Mouse (Mus musculus) CH12.LX (cell line): Measurements from ENCODE around the gene Ebf3. TPM values are rescaled to one million over a fixed set of nuclear protein-coding genes. Genes with fewer than 3 reads are reported as not detected.

Experiments used
- DNase-seq: peaks from one replicate; pipeline ENCODE4 v3.0.0-alpha.2; 2013; ENCODE audit errors: extremely low read depth
- H3K27ac ChIP-seq: 2 replicates; pipeline ENCODE4 v1.5.1; 2012; ENCODE audit warnings: low read depth, mild to moderate bottlenecking, control low read depth, moderate library complexity; ENCODE audit not compliant: insufficient read depth
- H3K27me3 ChIP-seq: replicated peaks from 2 replicates; pipeline ENCODE3; 2012; ENCODE audit warnings: inconsistent platforms
- H3K36me3 ChIP-seq, 2 experiments: replicated peaks in 1 of 2; 2 replicates each; pipeline versions ENCODE3 to v1.6.1; 2012; ENCODE audit warnings: inconsistent platforms in 1 of 2, low read length in 1 of 2, mild to moderate bottlenecking in 1 of 2, mixed read lengths in 1 of 2, moderate library complexity in 1 of 2; ENCODE audit not compliant: control insufficient read depth in 1 of 2, insufficient read depth in 1 of 2
- H3K4me1 ChIP-seq, 2 experiments: 2 replicates each; pipeline ENCODE4 v1.6.1; 2012; ENCODE audit warnings: inconsistent platforms in 1 of 2, moderate library complexity in 1 of 2; ENCODE audit not compliant: insufficient read depth in 2 of 2, control insufficient read depth in 1 of 2
- H3K4me2 ChIP-seq: 2 replicates; pipeline ENCODE4 v1.6.1; 2012; ENCODE audit warnings: low read depth, mild to moderate bottlenecking, control low read depth; ENCODE audit not compliant: poor library complexity, insufficient read depth, severe bottlenecking
- H3K4me3 ChIP-seq, 3 experiments: fragments of 150-350 bp in 1 of 3; sonication (generic) in 1 of 3; replicated peaks in 1 of 3; 2 replicates each; pipeline versions ENCODE3 to v1.5.1; 2011 to 2012; ENCODE audit warnings: low read depth in 2 of 3, low read length in 2 of 3, mild to moderate bottlenecking in 2 of 3, moderate library complexity in 2 of 3, control low read depth in 1 of 3, improper control_type of control experiment in 1 of 3, inconsistent platforms in 1 of 3, mixed read lengths in 1 of 3; ENCODE audit not compliant: poor library complexity in 1 of 3
- H3K79me2 ChIP-seq: replicated peaks from 2 replicates; pipeline ENCODE4 v1.6.1; 2012; ENCODE audit warnings: mild to moderate bottlenecking, moderate library complexity; ENCODE audit not compliant: control insufficient read depth, poor library complexity, insufficient read depth, severe bottlenecking; ENCODE audit errors: extremely low read depth
- H3K9ac ChIP-seq: 2 replicates; pipeline ENCODE4 v1.6.1; 2012; ENCODE audit warnings: low read depth, mild to moderate bottlenecking, control low read depth, moderate library complexity; ENCODE audit not compliant: insufficient read depth
- H3K9me3 ChIP-seq: replicated peaks from 2 replicates; pipeline ENCODE3; 2012; ENCODE audit warnings: low read length, inconsistent platforms, mixed read lengths
- CHD1 ChIP-seq: IDR thresholded peaks from 2 replicates; pipeline ENCODE4 v1.6.1; 2012; ENCODE audit warnings: low read depth, low read length, improper control_type of control experiment, inconsistent platforms
- CTCF ChIP-seq, 2 experiments: IDR thresholded peaks in 1 of 2; conservative IDR thresholded peaks in 1 of 2; 2 replicates each; pipeline ENCODE4 v1.5.1; 2011 to 2012; ENCODE audit warnings: low read depth in 2 of 2, low read length in 2 of 2, improper control_type of control experiment in 1 of 2, inconsistent platforms in 1 of 2, mild to moderate bottlenecking in 1 of 2, moderate library complexity in 1 of 2
- E2F4 ChIP-seq: IDR thresholded peaks from 2 replicates; pipeline ENCODE4 v1.6.1; 2011; ENCODE audit warnings: low read depth, low read length, improper control_type of control experiment; ENCODE audit not compliant: insufficient replicate concordance
- ELF1 ChIP-seq: IDR thresholded peaks from 2 replicates; pipeline ENCODE4 v1.6.1; 2014; ENCODE audit warnings: low read depth, mild to moderate bottlenecking, inconsistent platforms, low read length, improper control_type of control experiment
- ETS1 ChIP-seq: conservative IDR thresholded peaks from 2 replicates; pipeline ENCODE4 v1.6.1; 2012; ENCODE audit warnings: low read depth, mild to moderate bottlenecking, inconsistent platforms, low read length, improper control_type of control experiment, moderate library complexity
- GABPA ChIP-seq: IDR thresholded peaks from 2 replicates; pipeline ENCODE4 v1.6.1; 2012; ENCODE audit warnings: low read depth, low read length, improper control_type of control experiment, inconsistent platforms; ENCODE audit not compliant: insufficient replicate concordance
- HCFC1 ChIP-seq: IDR thresholded peaks from 2 replicates; pipeline ENCODE4 v1.6.1; 2012; ENCODE audit warnings: low read depth, mild to moderate bottlenecking, inconsistent platforms, low read length, improper control_type of control experiment
- JUND ChIP-seq: conservative IDR thresholded peaks from 2 replicates; pipeline ENCODE4 v1.6.1; 2011; ENCODE audit warnings: low read depth, low read length, improper control_type of control experiment
- KAT2A ChIP-seq: IDR thresholded peaks from 2 replicates; pipeline ENCODE4 v1.6.1; 2012; ENCODE audit warnings: low read length, improper control_type of control experiment, inconsistent platforms; ENCODE audit not compliant: insufficient replicate concordance
- MAFK ChIP-seq: IDR thresholded peaks from 2 replicates; pipeline ENCODE4 v1.6.1; 2011; ENCODE audit warnings: low read length, improper control_type of control experiment; ENCODE audit not compliant: insufficient replicate concordance
- MEF2A ChIP-seq: IDR thresholded peaks from 2 replicates; pipeline ENCODE4 v1.6.1; 2014; ENCODE audit warnings: low read depth, mild to moderate bottlenecking, inconsistent platforms, low read length, improper control_type of control experiment, borderline replicate concordance
- NRF1 ChIP-seq: IDR thresholded peaks from 2 replicates; pipeline ENCODE4 v1.6.1; 2014; ENCODE audit warnings: low read depth, mild to moderate bottlenecking, inconsistent platforms, low read length, improper control_type of control experiment, moderate library complexity
- RAD21 ChIP-seq: IDR thresholded peaks from 2 replicates; pipeline ENCODE4 v1.6.1; 2011; ENCODE audit warnings: low read depth, mild to moderate bottlenecking, low read length, improper control_type of control experiment, moderate library complexity
- RCOR1 ChIP-seq: conservative IDR thresholded peaks from 2 replicates; pipeline ENCODE4 v1.6.1; 2012; ENCODE audit warnings: low read depth, mild to moderate bottlenecking, inconsistent platforms, low read length, improper control_type of control experiment
- TBP ChIP-seq: conservative IDR thresholded peaks from 2 replicates; pipeline ENCODE4 v1.6.1; 2011; ENCODE audit warnings: low read depth, low read length, improper control_type of control experiment
- TCF12 ChIP-seq: IDR thresholded peaks from 2 replicates; pipeline ENCODE4 v1.6.1; 2014; ENCODE audit warnings: low read depth, mild to moderate bottlenecking, inconsistent platforms, low read length, improper control_type of control experiment
- USF1 ChIP-seq: IDR thresholded peaks from 2 replicates; pipeline ENCODE4 v1.6.1; 2014; ENCODE audit warnings: low read depth, mild to moderate bottlenecking, inconsistent platforms, low read length, improper control_type of control experiment
- ZC3H11A ChIP-seq: IDR thresholded peaks from 2 replicates; pipeline ENCODE4 v1.6.1; 2012; ENCODE audit warnings: low read depth, mild to moderate bottlenecking, inconsistent platforms, low read length, improper control_type of control experiment
- ZKSCAN1 ChIP-seq: IDR thresholded peaks from 2 replicates; pipeline ENCODE4 v1.6.1; 2012; ENCODE audit warnings: low read depth, inconsistent platforms, low read length, improper control_type of control experiment, borderline replicate concordance
- dilution Hi-C: fragments of 300-500 bp; cut with MboI; formaldehyde crosslinking; loops from 2 replicates; pipeline ENCODE4 v1.14.3; 2020; ENCODE audit warnings: low sequenced_read_pairs; ENCODE audit not compliant: extremely low pct_unique_long_range_greater_than_20kb, extremely low pct_ligation_motif_present
- in situ Hi-C: fragments of 300-500 bp; cut with MboI; formaldehyde crosslinking; loops from 3 replicates; pipeline ENCODE4 v1.14.3; 2019; ENCODE audit warnings: low sequenced_read_pairs, low pct_ligation_motif_present, low pct_unique_long_range_greater_than_20kb, mixed read lengths
- polyA plus RNA-seq: library from polyadenylated mRNA; unstranded; fragments of >175 nt; gene quantifications from 2 replicates; pipeline ENCODE4 v1.2.1, GENCODE M21; 2012; ENCODE audit warnings: low read depth; ENCODE audit not compliant: insufficient read length
- total RNA-seq, 2 experiments: library from RNA; depleted of rRNA; stranded (reverse); fragments of 300-350 nt in 1 of 2; fragments of >200 nt in 1 of 2; gene quantifications; 2 replicates each; pipeline ENCODE4 v1.2.3; 2012 to 2014

The Ebf3 gene
- total and polyA plus RNA-seq, 3 experiments: 0.10 to 0.89 TPM; not detected in 1

DNA sequence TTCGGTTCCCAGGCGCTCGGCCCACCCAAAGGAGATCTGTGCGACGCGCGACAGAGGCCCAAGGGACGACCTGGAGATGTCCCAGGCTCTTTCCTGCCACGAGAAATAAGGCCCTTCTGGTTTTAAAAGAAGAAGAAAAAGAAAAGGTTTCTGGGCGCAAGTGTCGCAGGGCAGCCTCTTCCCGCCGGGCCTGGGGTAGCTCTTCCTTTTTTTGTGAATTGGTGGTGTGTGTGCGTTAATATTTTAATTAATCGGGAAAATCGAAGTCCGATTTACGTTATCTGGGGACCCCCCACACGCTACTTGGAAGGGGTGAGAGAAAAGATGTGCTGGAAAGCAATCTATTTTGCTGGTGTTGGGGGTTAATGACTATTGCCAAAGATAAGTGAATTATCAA, 1.3 kb upstream of the Ebf3 start:
- dilution Hi-C loops (no loop called here), in situ Hi-C loops (no loop called here)
- Histone ChIP-seq H3K9me3 (peaks cover 74% of the 10 kb centered on the region), H3K4me1 (peaks cover 0 to 9% of the 10 kb centered on the region in 2 experiments; a peak in 2 of 4 replicates), H3K27me3 (no peaks in the 10 kb centered on the region), H3K4me2 (no peak overlapping the region), H3K27ac (no peak overlapping the region), H3K36me3 (no peaks in the 10 kb centered on the region), H3K79me2 (no peaks in the 10 kb centered on the region), H3K9ac (no peak overlapping the region), H3K4me3 (no peak overlapping the region)
- TF ChIP-seq MAFK (no peak), ETS1 (no peak), CTCF (conservative IDR thresholded peaks at IDR 0.05 in 1 of 2, IDR thresholded peaks at IDR 0.05 in 1 of 2; ENCODE audit: low read depth in 2 of 2, low read length in 2 of 2) (no peak), USF1 (no peak), RAD21 (no peak), TBP (no peak), E2F4 (no peak), JUND (no peak), TCF12 (no peak), KAT2A (no peak), GABPA (no peak), HCFC1 (no peak), ZKSCAN1 (no peak), ELF1 (no peak), CHD1 (no peak), MEF2A (no peak)
- no peak for DNase-seq

DNA sequence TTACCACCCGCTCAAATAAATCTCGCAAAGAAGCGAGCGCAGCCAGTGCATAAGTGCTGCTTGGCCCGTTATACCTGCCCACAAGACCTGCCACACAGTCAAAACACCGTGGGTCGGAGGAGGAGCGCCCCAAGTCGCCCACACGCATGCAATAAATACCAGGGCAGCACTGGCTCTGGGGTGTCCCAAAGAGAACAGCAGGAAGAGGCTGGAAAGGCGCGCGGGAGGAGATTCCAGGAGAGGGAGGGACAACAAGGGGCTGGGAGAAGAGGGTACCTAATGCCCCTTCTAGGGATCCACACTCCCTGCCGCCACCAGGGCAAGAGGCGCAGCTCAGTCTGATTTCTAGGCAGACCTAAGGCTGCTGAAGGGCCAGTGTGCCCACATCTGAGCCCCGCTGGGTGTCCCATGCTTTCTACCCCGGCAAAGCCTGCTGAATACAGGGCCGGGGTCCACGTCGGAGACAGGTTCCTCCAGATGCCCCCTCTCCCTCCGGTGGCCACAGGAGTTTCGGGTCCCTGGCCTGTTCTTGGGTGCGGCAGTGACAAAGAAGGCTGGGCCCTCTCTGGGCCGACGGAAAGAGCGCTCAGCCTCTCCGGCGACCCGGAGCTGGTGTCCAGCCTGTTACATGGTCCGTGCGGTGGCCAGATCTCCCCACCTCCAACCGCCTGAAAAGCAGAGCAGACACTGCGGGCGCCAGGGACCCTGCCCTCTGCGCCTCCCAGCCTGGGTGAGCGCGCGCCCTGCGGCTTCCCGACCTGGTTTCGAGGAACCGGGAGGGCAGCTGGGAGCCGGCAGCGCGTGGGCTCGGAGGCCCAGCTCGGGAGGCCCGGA, 682 bp upstream of the Ebf3 start:
- H3K27me3 ChIP-seq: no peaks in the 10 kb centered on the region
- in situ Hi-C loops (no loop called here), dilution Hi-C loops (no loop called here)
- H3K9me3 ChIP-seq: peaks cover 69% of the 10 kb centered on the region
- H3K4me3 ChIP-seq: peak overlapping the region in 1 of 3 experiments; percentile 5
- no peak overlapping the region for H3K9ac ChIP-seq
- H3K79me2 ChIP-seq: no peaks in the 10 kb centered on the region
- peak overlapping the region; percentile 71 for H3K4me2 ChIP-seq
- DNase-seq: no peak
- peaks cover 0 to 9% of the 10 kb centered on the region in 2 experiments; a peak in 2 of 4 replicates for H3K4me1 ChIP-seq
- no peak overlapping the region for H3K27ac ChIP-seq
- no peaks in the 10 kb centered on the region for H3K36me3 ChIP-seq
- TF ChIP-seq HCFC1: no peak
- no peak for TF ChIP-seq ZC3H11A
- TF ChIP-seq RCOR1: no peak
- no peak for TF ChIP-seq NRF1
